Mouse (Mus musculus) intestine, postnatal 0 days (tissue): ENCODE data around the gene Olfr832. TPM values are rescaled to one million over a fixed set of nuclear protein-coding genes. Genes with fewer than 3 reads are reported as not detected.
"Not testable (repeated sequence)": the region's sequence is repeated elsewhere in the genome, so short reads cannot be mapped to it uniquely, and the experiment has no call there.

Experiments used
- ATAC-seq: fragments of 200-750 bp; cut with Nextera tagmentation; 2 replicates; pipeline ENCODE4 v1.8.0; 2017; ENCODE audit warnings: mild to moderate bottlenecking, moderate TSS enrichment, moderate library complexity
- H3K27ac ChIP-seq: fragments of 300-500 bp; sonication (generic); 2 replicates; pipeline ENCODE4 v1.5.1; 2014; ENCODE audit warnings: mild to moderate bottlenecking, low read depth, low read length, moderate library complexity
- H3K27me3 ChIP-seq: fragments of 300-500 bp; sonication (generic); replicated peaks from 2 replicates; pipeline ENCODE4 v1.6.1; 2014; ENCODE audit warnings: low read length, mixed read lengths; ENCODE audit not compliant: control insufficient read depth, insufficient read depth
- H3K36me3 ChIP-seq: fragments of 300-500 bp; sonication (generic); 2 replicates; pipeline ENCODE4 v1.6.1; 2014; ENCODE audit warnings: mild to moderate bottlenecking, moderate library complexity; ENCODE audit not compliant: control insufficient read depth, insufficient read depth
- H3K4me1 ChIP-seq: fragments of 300-500 bp; sonication (generic); replicated peaks from 2 replicates; pipeline ENCODE4 v1.6.1; 2014; ENCODE audit warnings: antibody characterized with exemption, low read length, mixed read lengths; ENCODE audit not compliant: control insufficient read depth, insufficient read depth
- H3K4me2 ChIP-seq: fragments of 300-500 bp; sonication (generic); replicated peaks from 2 replicates; pipeline ENCODE4 v1.6.1; 2014; ENCODE audit warnings: low read depth, mild to moderate bottlenecking, moderate library complexity
- H3K4me3 ChIP-seq: fragments of 300-500 bp; sonication (generic); 2 replicates; pipeline ENCODE4 v1.5.1; 2014; ENCODE audit warnings: low read depth, low read length
- H3K9ac ChIP-seq: fragments of 300-500 bp; sonication (generic); 2 replicates; pipeline ENCODE4 v1.6.1; 2014; ENCODE audit warnings: mild to moderate bottlenecking, low read depth, low read length
- H3K9me3 ChIP-seq: fragments of 300-500 bp; sonication (generic); 2 replicates; pipeline ENCODE4 v1.6.1; 2016; ENCODE audit warnings: mixed run types; ENCODE audit not compliant: control insufficient read depth
- CTCF ChIP-seq: sonication (generic); IDR thresholded peaks from 2 replicates; pipeline ENCODE4 v1.5.1; 2016; ENCODE audit warnings: low read depth, mild to moderate bottlenecking, control low read depth, antibody characterized with exemption, moderate library complexity
- WGBS: fragments of 180-500 bp; shearing (Covaris S2); extraction: QIAGEN DNeasy Blood & Tissue Kit; methylation state at CpG from one replicate; pipeline ENCODE4 v1.1.7; 2014; 5-methylcytosine and 5-hydroxymethylcytosine counted together
- polyA plus RNA-seq: library from polyadenylated mRNA; unstranded; fragments of >200 nt; fragmentation: Nextera tagmentation; extraction: Ambion mirVana; gene quantifications from 2 replicates; pipeline ENCODE4 v1.2.1, GENCODE M21; 2015

Gene Olfr832
- polyA plus RNA-seq: not detected in 2 replicates

- H3K4me3 ChIP-seq, H3K36me3 ChIP-seq, H3K9me3 ChIP-seq, ATAC-seq, H3K4me1 ChIP-seq, H3K27me3 ChIP-seq, H3K9ac ChIP-seq, H3K4me2 ChIP-seq, H3K27ac ChIP-seq: not testable (repeated sequence)
- WGBS: 76% methylated on average over 2 of the region's 2 CpGs
Observed at GRCm38 (mm10) chr9:18936822-18937221, at the start of gene Olfr832. TSS of gene Olfr832 (plus strand) at chr9:18937122.

DNA sequence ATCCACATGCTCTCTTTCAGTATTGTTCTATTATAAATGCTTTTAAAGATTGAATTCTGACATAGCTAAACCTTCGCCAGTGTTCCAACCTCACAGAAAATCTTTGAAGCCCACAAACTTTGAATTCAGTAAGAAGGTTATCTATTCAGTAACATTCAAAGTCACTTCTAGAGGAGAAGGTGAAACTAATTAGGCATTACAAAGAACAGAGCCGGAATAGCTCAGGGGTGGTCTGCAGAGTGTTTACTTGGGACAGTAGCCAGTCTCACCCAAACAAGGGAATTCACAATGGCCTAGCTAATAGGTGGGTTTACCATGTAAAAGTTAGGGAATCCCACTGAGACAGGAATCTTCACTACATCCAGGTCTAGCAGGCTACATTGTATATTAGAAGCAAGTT, 29.2 kb upstream of the Olfr832 start:
- H3K4me3 ChIP-seq, H3K9me3 ChIP-seq, H3K36me3 ChIP-seq, H3K9ac ChIP-seq, H3K27me3 ChIP-seq, H3K27ac ChIP-seq, H3K4me2 ChIP-seq, H3K4me1 ChIP-seq, ATAC-seq: not testable (repeated sequence)
- 69% methylated on average over 2 of the region's 2 CpGs for WGBS

DNA sequence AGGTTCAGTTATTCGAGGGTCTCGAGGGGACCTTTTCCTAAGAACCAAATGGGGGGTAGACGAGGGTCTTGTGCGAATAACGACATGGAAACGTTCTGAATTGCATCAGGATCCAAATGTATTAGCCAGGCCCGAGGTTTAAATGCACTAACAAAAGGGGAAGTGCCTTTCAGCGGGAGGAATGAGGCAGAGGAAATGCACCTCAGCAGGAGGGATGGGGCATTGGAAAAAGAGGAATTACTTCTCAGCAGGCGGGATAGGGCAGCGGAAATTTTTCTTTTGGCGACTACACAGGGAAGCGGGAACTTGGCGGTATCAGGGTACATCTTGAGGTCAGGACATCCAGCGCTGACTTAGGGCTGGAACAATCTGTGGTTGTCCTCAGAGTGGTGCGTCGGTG, 9.0 kb upstream of the Olfr832 start:
- not testable (repeated sequence) for H3K9me3 ChIP-seq, H3K4me1 ChIP-seq, H3K36me3 ChIP-seq, H3K4me2 ChIP-seq, H3K9ac ChIP-seq, H3K27ac ChIP-seq, H3K4me3 ChIP-seq, H3K27me3 ChIP-seq, ATAC-seq
- WGBS: 82% methylated on average over 14 of the region's 16 CpGs

DNA sequence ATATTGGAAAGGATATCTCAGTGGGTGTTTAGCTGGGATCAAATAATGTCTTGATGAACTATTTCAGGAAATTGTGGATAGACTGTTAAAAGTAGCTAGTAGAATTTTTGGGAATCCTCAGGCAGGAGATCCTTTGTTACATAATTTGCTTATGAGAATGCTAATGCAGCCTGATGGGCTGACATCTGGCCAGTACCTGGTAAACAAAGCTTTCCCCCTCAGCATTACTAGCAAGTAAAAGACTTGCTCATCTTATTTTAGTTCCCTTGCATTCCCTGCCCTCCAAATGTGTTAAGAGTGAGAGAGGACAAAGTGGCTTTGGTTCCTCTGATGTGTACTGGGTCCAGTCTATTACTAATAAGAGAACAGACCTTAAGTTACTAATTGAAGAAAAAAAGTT, 25.1 kb downstream of the Olfr832 start:
- H3K27me3 ChIP-seq: no peaks in the 10 kb centered on the region
- H3K9ac ChIP-seq: no peak overlapping the region
- H3K4me3 ChIP-seq: no peak overlapping the region
- no peaks in the 10 kb centered on the region for H3K4me1 ChIP-seq
- no peak for TF ChIP-seq CTCF
- H3K27ac ChIP-seq: no peak overlapping the region
- no peaks in the 10 kb centered on the region for H3K36me3 ChIP-seq
- ATAC-seq: no peak
- no peaks in the 10 kb centered on the region for H3K9me3 ChIP-seq
- H3K4me2 ChIP-seq: no peak overlapping the region

DNA sequence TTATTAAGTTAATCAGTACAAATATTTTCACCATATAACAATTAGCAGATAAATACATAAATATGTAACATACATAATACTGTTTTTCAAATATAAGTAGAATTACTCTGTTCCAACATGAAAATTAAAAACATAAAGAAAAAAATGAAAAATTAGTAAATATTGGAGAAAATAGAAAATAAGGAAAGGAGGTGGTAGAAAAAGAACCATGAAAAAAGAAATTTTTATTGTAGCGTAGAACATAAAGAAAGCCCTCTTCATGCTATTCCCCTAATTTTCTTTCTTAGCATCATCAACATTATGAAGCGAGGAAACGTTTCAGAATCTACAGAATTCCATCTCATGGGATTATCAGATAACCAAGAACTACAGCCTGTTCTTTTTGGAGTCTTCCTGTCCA, 50.8 kb downstream of the Olfr832 start, which contains the start of gene Olfr834:
Olfr834 (plus strand) TSS at position 301 of the 400 bp plus-strand sequence.
- no peak for TF ChIP-seq CTCF
- ATAC-seq: no peak
- no peak within 1 kb of the TSS for H3K4me3 ChIP-seq
- no peaks in the 10 kb centered on the region for H3K4me1 ChIP-seq
- H3K4me2 ChIP-seq: no peak within 1 kb of the TSS
- 81% methylated on average over 3 of the region's 3 CpGs for WGBS
- no peaks in the 10 kb centered on the region for H3K36me3 ChIP-seq
- no peak within 1 kb of the TSS for H3K9ac ChIP-seq
- no peak within 1 kb of the TSS for H3K27ac ChIP-seq
- no peaks in the 10 kb centered on the region for H3K27me3 ChIP-seq
- no peaks in the 10 kb centered on the region for H3K9me3 ChIP-seq

Other genes with a start within 250 kb of the Olfr832 start
- gene Olfr24, start 173.1 kb upstream of the Olfr832 start, polyA plus RNA-seq: not detected in 2 replicates
- gene Olfr828, start 117.6 kb upstream of the Olfr832 start, polyA plus RNA-seq: not detected in 2 replicates
- not detected in 2 replicates for gene Olfr829, start 82.2 kb upstream of the Olfr832 start, polyA plus RNA-seq
- gene Olfr830, start 62.4 kb upstream of the Olfr832 start, polyA plus RNA-seq: not detected in 2 replicates
- gene Olfr834, start 50.9 kb downstream of the Olfr832 start, polyA plus RNA-seq: not detected in 2 replicates
- gene Olfr835, start 95.6 kb downstream of the Olfr832 start, polyA plus RNA-seq: not detected in 2 replicates
- not detected in 2 replicates for gene Olfr836, start 183.3 kb downstream of the Olfr832 start, polyA plus RNA-seq
- gene Olfr837, start 199.2 kb downstream of the Olfr832 start, polyA plus RNA-seq: not detected in 2 replicates
- not detected in 2 replicates for gene Olfr839-ps1, start 240.2 kb downstream of the Olfr832 start, polyA plus RNA-seq